Mouse (Mus musculus): ENCODE data around the gene Ms4a4d. TPM values are rescaled to one million over a fixed set of nuclear protein-coding genes. Genes with fewer than 3 reads are reported as not detected.
"Not testable (repeated sequence)": the region's sequence is repeated elsewhere in the genome, so short reads cannot be mapped to it uniquely, and the experiment has no call there.

Gene Ms4a4d
- total RNA-seq (2021), result not detected
- long read RNA-seq, experiment 1, result 0 reads
- long read RNA-seq, experiment 2, result 0 reads

DNA sequence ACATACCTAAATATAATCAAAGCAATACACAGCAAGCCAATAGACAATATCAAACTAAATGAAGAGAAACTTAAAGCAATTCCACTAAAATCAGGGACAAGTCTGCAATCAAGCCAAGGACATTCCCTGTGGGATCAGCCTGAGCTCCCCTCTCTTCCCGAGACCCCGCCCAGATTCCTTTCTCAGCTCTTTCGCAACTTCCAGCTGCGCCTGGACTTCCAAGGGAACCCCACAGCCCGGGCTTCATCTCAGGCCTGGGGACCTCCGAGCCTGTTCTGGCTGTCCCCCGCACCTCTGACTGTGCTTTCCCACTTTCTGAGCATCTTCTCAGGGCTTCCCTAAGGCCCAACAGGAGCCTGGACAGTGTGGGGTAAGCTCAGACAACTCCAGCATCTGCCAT lies at the start of gene Ms4a4d:
Gene Ms4a4d, plus strand, starts transcription at position 209 of the 400 bp plus-strand sequence.
- no peak for DNase-seq (ENCODE audit: low spot score in 2 of 2)
- intact Hi-C loops (cut with DNase I), result no loop called here

DNA sequence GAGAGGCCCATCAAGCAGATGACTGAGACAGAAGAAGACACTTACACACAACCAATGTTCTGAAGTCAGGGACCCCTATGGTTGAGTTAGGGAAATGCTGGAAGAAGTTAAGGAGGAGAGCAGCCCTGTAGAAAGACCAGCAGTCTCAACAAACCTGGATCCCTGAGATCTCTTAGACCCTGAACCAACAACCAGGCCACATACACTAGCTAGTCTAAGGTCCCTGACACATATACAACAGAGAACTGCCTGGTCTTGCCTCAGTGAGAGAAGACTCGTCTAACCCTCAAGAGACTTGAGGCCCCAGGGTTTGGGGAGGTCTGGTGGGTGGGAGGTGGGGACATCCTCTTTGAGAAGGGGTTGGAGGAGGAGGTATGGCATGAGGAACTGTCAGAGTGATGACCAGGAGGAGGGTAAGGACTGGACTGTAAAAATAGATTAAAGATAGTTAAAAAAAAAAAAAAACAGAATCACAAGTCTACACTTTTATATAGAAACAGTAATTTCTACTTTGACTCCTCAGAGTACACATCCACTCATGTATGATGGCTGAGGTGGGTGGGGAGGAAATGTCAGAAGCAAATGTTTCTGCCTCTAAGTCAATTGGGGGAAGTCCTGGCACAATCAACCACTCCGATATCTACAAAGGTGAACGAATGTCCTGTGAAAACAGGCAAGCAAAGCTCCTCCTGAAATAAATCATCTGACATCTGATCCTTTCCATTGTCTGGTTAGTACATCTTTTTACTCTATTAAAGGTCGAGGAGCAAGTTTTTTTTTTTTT lies 45.0 kb upstream of the Ms4a4d start:
- no peak for DNase-seq (ENCODE audit: low spot score in 2 of 2)
- intact Hi-C loops (cut with DNase I), result no loop called here

DNA sequence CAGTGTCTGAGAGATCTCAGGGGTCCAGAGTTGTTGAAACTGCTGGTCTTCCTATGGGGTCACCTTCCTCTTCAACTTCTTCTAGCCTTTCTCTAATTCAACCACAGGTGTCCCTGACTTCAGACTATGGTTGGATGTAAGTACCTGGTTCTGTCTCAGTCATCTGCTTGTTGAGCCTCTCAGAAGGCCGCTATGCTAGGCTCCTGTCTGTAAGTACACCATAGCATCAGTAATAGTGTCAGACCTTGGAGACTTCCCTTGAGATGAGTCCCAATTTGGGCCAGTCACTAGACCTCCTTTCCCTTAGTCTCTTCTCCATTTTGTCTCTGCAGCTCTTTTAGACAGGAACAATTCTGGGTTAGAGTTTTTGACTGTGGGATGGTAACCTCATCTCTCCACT lies 43.9 kb upstream of the Ms4a4d start:
- intact Hi-C loops (cut with DNase I), result no loop called here
- DNase-seq (ENCODE audit: low spot score in 2 of 2), result no peak

DNA sequence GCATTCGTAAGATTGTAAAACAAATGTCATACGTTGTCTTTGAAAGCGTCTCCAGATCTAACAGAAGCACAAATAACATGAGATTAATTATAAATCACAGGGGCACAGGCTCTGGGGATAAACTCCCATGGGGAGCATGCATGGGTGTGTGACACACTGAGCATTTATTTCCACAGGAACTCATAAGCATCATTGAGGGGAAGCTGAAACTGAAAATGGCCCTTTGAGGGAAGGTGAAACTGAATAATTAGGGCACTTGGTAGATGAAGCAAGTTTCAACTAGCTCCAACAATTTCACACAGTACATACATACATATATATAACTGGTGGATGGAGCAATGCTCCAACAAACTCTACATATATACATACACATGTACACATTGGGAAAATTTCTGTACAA lies 42.1 kb upstream of the Ms4a4d start:
- intact Hi-C loops (cut with DNase I), result no loop called here
- no peak for DNase-seq (ENCODE audit: low spot score in 2 of 2)

DNA sequence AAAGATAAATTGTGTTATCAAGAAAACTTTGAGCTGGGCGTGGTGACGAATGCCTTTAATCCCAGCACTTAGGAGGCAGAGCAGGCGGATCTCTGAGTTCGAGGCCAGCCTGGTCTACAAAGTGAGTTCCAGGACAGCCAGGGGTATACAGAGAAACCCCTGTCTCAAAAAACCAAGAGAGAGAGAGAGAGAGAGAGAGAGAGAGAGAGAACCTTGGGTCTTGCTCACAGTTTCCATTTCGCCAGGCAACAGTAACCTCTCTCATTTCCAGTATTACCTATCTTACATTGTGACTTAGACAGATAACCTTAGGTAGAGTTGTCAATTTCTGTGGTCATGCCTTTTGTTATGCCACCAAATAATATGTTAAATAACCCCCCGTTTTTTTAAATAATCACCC lies 40.2 kb upstream of the Ms4a4d start:
- intact Hi-C loops (cut with DNase I), result no loop called here
- DNase-seq (ENCODE audit: low spot score in 2 of 2), result no peak

DNA sequence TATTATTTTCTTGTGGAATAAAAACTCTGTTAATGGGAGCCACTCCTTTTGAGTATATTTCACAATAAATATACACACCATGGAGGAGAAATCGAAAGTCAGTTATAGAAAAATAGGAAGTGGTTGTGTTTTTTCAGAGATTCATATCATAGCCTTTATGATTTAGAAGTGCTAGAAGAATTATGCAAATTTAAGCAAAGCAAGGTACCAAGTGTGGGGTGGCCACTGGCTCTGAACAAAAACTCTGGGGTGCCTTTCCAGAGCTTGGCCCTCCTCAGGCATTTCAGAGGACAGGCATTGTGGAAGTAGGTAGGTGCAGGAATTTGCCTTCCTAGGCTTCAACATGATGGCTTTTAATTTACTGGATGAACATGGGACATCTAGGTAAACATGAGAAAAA lies 39.3 kb upstream of the Ms4a4d start:
- DNase-seq (ENCODE audit: low spot score in 2 of 2); intact Hi-C loops (cut with DNase I): not testable (repeated sequence)

DNA sequence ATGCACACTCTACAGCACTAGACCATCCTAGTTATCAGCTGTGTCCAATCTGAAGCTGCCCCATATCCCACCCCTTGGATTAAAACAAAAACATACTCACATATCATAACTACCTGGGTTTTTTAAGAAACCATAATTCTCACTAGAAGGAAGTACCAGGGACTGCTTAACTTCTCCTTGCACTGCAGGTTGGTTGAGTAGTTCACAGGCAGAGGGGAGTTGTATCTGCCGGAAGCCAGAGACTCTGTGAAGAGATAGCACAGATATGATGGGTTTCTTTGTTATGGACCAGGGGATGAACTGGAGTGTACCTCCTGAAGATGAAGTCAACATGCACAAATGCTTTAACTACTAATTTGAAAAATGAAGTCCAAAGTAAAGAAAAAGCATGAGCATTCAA lies 35.8 kb upstream of the Ms4a4d start:
- intact Hi-C loops (cut with DNase I), result no loop called here
- no peak for DNase-seq (ENCODE audit: low spot score in 2 of 2)

DNA sequence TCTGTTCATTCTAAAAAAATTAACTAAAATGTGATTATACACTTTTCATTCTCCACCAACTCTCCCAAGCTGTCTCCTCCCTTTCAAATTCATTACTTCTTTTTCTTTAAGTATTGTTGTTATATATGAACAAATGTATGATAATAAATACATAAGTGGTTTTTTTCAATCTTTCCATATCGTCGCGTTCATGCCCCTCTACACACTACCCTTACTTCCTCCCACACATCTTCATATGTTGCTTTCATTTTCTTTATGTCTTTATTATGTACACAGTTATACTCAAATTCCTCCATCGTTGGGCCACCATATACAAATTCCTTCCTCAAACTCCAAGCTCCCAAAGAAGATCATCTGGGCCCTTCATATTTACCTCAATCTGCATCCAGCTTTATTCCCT lies 35.3 kb upstream of the Ms4a4d start:
- no peak for DNase-seq (ENCODE audit: low spot score in 2 of 2)
- intact Hi-C loops (cut with DNase I), result no loop called here

DNA sequence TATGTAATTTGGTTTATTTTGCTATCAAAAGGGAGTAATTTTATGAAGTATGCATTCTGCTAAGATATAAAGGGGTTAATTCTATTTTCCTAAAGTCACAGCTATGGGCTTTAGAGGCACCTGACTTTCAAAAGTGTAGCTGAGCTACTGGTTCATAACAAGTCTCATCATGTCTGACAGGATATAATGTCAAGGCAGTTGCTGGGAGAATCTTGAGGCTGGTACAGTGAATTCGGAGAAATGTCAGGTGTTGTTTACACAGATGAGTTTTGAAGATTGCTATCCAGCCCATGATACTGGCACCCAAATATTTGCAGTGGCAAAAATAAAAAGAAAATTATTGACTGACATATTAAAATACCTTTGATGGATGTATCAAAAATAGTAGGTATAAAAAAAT lies 31.7 kb upstream of the Ms4a4d start:
- intact Hi-C loops (cut with DNase I), result no loop called here
- no peak for DNase-seq (ENCODE audit: low spot score in 2 of 2)

DNA sequence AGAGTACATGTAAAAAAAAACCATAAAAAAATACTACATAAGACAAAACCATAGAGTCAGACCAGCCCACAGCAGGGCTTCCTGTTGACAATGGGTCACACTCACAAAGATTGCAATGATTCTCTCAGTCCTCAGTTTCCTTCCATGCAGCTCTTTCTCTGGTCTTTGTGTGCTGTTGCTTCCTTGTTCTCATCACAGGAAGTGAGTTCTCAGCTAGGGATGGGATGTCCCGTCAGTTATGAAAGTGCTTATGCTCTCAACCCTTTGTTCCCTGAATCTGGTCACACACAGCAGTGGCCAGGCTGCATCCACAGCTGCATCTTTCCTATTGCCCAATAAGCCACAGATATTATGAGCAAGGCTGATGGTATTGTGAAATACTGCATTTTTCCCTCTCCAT lies 23.1 kb upstream of the Ms4a4d start:
- no peak for DNase-seq (ENCODE audit: low spot score in 2 of 2)
- intact Hi-C loops (cut with DNase I), result no loop called here

DNA sequence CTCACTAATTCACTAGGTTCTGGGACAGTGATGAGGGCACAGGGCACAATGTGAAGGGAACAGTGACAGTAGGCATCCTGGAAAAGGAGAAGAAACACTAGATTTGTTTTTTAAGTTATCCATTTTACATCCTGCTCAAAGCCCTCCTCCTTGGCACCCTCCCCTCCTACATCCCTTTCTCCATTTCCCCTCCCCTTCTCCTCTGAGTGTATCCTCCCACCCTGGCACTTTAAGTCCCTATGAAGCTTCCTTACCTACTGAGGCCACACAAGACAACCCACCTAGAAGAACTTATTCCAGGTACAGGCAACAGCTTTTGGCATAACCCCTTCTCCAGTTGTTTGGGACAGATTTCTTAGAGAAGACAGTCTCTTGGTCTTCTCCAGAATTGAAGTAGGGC lies 20.4 kb upstream of the Ms4a4d start, which contains the start of gene Ms4a6b:
Gene Ms4a6b, plus strand, starts transcription at position 267 of the 400 bp plus-strand sequence.
- DNase-seq (ENCODE audit: low spot score in 2 of 2), result no peak
- intact Hi-C loops (cut with DNase I), result no loop called here

DNA sequence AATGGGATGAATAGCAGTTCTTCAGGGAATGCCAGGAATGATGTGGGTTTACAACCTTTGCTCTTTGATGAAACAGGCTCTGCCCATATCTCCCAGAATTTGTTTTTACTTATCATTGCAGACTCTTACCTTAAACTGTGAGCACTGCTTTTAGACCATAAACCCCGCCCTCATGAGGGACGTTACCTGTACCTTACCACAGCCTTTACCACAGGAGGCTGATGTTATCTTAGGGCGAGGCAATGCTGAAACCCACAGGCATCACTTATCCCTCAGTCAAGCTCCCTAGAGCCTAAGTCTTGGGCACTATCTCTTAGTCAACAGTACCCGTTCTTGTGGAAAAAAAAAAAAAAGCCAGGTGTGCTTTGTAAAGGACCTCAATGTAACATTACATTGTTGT lies 19.8 kb upstream of the Ms4a4d start:
- intact Hi-C loops (cut with DNase I), result no loop called here

DNA sequence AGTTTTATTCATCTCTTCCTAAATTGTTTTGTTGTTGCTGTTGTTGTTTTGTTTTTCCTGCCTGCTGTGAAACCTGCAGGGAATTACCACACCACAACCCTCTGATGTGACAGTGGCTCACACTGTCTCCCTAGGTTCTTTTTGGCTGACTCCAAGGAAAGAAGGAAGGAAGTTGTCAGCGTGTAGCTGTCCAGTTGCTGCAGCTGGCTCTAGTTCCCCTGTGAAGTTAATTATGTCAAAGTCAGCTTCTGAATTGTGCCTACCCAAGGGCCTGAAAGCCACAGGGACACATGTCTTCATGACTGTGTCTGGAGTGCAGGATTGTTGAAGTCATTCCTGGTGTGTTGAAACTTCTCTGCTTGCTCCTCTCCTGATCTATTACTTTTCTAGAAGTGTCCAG lies 19.2 kb upstream of the Ms4a4d start:
- intact Hi-C loops (cut with DNase I); DNase-seq (ENCODE audit: low spot score in 2 of 2): not testable (repeated sequence)

More for the DNA sequence above, 19.8 kb upstream of the Ms4a4d start:
- no peak for DNase-seq (ENCODE audit: low spot score in 2 of 2)

DNA sequence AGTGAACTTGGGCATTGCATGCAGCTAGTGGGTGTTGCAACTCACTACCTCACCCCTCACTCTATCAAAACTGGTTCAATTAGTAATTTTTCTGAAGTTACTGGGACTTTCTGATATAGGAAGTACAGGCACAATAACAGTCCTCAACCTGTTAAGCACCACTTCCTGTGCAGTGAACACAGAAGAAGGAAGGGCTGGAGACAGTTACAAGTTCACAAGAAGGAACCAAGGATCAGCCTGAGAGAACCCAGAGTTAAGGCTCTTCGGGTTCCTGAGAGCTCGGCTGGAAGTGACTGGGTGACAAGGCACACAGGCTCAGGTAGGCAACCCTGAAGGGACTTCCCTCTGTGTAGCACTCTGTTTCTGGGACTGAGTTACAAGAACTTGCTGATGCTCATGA lies 18.2 kb upstream of the Ms4a4d start:
- intact Hi-C loops (cut with DNase I); DNase-seq (ENCODE audit: low spot score in 2 of 2): not testable (repeated sequence)

DNA sequence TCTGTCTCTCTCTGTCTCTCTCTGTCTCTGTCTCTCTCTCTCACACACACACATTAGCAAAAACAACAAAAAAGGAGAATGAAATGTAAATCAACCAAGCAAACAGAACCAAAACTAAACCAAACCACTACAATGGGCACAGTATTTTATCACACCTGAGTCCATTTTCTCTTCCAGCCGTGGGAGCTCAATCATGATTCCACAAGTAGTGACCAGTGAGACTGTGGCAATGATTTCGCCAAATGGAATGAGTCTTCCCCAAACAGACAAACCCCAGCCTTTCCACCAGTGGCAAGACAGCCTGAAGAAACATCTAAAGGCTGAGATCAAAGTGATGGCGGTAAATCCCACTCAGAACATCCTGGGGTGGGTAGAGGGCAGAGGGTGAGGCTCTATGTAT lies 16.5 kb upstream of the Ms4a4d start:
- DNase-seq (ENCODE audit: low spot score in 2 of 2), result no peak
- intact Hi-C loops (cut with DNase I), result no loop called here

DNA sequence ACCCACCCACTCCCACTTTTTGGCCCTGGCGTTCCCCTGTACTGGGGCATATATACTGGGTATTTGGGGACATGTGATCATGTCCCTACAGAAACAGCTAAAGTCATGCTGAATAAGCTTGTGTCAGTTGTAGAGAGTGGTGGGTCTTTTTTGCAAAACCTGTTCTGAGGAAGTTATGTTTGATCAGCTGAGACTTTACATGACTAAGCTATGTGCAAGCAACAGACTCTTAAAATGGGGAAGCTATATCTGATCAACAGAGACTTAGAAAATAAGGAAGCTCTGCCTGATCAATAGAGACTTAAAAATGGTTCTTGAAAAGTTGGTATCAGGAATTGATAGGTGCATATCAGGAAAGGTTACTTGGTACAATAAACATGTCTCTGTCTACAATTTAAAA lies 3.2 kb upstream of the Ms4a4d start:
- no peak for DNase-seq (ENCODE audit: low spot score in 2 of 2)
- intact Hi-C loops (cut with DNase I), result no loop called here

DNA sequence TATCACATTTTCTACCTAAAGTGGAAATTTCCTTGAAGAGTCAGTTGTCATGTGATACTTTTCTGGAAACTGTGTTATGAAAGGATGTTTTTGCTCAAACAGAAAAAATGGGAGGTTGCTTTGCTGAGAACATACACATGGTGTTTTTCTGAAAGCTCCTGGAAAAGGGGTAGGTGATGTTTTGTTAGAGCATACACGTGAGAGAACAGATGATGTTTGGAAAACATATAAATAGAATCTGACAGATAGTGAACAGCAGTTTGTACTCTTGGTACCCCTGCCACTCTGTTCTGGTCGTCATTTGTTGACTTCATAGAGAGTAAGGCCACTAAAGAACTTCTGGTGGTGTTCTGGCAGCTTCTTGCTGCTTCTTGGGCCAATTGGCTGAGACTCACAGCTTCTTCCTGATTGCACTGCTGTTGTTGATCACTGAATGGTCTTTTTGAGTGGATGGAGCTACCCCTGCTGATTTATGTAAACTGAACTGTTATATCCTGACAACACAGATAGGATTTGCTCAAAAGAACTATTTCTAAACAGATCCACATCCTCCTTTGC lies 2.6 kb upstream of the Ms4a4d start:
- intact Hi-C loops (cut with DNase I), result no loop called here
- DNase-seq (ENCODE audit: low spot score in 2 of 2), result no peak

DNA sequence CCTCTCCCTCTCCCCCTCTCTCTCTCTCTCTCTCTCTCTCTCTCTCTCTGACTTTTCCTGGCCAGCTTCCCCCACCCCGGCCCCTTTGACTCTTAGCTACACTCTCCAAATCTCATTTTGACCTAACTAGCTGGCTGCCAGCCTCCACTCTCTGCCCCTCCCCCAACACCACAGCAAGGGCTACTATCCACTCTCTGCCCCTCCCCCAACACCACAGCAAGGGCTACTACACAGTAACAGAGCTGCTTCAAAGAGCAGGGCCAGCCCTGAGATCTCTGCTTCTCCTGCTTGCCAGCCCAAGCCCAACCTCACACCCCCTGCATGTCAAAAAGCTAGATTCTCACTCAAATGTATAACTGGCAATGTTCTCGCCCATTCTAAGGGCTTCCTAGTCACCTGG lies 735 bp downstream of the Ms4a4d start:
- intact Hi-C loops (cut with DNase I), result no loop called here
- DNase-seq (ENCODE audit: low spot score in 2 of 2), result no peak

DNA sequence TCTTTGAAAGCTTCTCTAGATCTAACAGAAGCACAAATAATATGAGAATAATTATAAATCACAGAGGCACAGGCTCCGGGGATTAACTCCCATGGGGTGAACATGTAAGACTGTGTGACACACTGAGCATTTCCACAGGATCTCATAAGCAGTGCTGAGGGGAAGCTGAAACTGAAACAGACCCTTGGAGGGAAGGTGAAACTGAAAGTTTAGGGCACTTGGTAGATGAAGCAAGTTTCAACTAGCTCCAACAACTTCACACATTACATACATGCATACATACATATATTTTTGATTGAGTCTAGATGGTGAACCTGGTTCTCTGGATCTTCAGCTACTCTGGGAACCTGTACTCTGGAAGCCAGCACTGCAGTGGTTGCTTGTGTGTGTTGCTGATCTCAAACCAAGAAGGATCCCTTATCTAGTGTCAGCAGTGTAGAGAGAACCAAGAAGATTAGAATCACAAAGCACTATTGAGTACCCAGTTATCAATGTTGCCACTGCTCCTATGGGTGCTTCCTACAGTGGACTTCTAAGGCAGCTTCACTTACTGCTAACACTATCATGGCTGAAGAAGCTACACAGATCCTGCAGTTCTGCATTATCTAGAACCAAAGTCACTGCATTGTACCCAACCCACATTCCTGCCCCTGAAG lies 3.7 kb downstream of the Ms4a4d start:
- DNase-seq (ENCODE audit: low spot score in 2 of 2); intact Hi-C loops (cut with DNase I): not testable (repeated sequence)

DNA sequence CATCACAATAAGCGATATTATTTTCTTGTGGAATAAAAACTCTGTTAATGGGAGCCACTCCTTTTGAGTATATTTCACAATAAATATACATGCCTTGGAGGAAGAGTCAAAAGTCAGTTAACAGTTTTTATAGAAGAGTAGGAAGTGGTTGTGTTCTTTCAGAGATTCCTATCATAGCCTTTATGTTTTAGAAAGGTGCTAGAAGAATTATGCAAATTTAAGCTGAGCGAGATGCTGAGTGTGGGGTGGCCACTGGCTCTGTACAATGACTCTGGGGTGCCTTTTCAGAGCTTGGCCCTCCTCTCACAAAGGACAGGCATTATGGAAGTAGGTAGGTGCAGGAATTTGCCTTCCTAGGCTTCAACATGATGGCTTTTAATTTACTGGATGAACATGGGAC lies 7.8 kb downstream of the Ms4a4d start:
- intact Hi-C loops (cut with DNase I); DNase-seq (ENCODE audit: low spot score in 2 of 2): not testable (repeated sequence)

DNA sequence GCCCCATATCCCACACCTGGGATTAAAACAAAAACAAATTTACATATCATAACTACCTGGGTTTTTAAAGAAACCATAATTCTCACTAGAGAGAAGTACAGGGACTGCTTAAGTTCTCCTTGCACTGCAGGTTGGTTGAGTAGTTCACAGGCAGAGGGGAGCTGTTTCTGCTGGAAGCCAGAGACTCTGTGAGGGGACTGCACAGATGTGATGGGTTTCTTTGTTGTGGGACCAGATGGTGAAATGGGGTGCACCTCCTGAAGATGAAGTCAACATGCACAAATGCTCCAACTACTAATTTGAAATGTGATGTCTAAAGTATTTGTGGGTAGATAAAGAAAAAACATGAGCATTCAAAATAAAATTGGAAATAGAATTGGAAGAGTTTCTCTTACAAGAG lies 11.3 kb downstream of the Ms4a4d start:
- DNase-seq (ENCODE audit: low spot score in 2 of 2), result no peak
- intact Hi-C loops (cut with DNase I), result loop anchor here (2.0 kb wide), 1 partner anchor 45 kb away; no protein-coding TSS in a partner anchor

All from left cerebral cortex, postnatal 14 days (tissue).